Mouse (Mus musculus) liver, postnatal 0 days (tissue): Measurements from ENCODE around the gene Madd. TPM values are rescaled to one million over a fixed set of nuclear protein-coding genes. Genes with fewer than 3 reads are reported as not detected.
A peak's percentile ranks its signal among the peaks of the same experiment; 100 is the strongest.
"Not testable (repeated sequence)": the region's sequence is repeated elsewhere in the genome, so short reads cannot be mapped to it uniquely, and the experiment has no call there.

Source experiments
- ATAC-seq: fragments of 200-750 bp; cut with Nextera tagmentation; 2 replicates; pipeline ENCODE4 v1.8.0; 2017; ENCODE audit warnings: mild to moderate bottlenecking, moderate library complexity
- DNase-seq: peaks from one replicate; pipeline ENCODE4 v3.0.0-alpha.2; 2016
- H3K27ac ChIP-seq: fragments of 300-500 bp; sonication (generic); 2 replicates; pipeline ENCODE4 v1.5.1; 2014; ENCODE audit warnings: antibody characterized with exemption, moderate library complexity, mild to moderate bottlenecking, low read depth
- H3K27me3 ChIP-seq: fragments of 300-500 bp; sonication (generic); 2 replicates; pipeline ENCODE4 v1.6.1; 2014; ENCODE audit warnings: low read length, control low read depth, mixed read lengths; ENCODE audit not compliant: insufficient read depth
- H3K36me3 ChIP-seq: fragments of 300-500 bp; sonication (generic); replicated peaks from 2 replicates; pipeline ENCODE4 v1.6.1; 2014; ENCODE audit warnings: mild to moderate bottlenecking, control low read depth, low read length, moderate library complexity, mixed read lengths; ENCODE audit not compliant: insufficient read depth
- H3K4me1 ChIP-seq: fragments of 300-500 bp; sonication (generic); 2 replicates; pipeline ENCODE4 v1.6.1; 2014; ENCODE audit warnings: antibody characterized with exemption, mild to moderate bottlenecking, control low read depth; ENCODE audit not compliant: insufficient read depth
- H3K4me2 ChIP-seq: fragments of 300-500 bp; sonication (generic); 2 replicates; pipeline ENCODE4 v1.6.1; 2014; ENCODE audit warnings: low read depth, mild to moderate bottlenecking, low read length, moderate library complexity, mixed read lengths
- H3K4me3 ChIP-seq: fragments of 300-500 bp; sonication (generic); 2 replicates; pipeline ENCODE4 v1.5.1; 2014; ENCODE audit warnings: low read depth, low read length
- H3K9ac ChIP-seq: fragments of 300-500 bp; sonication (generic); replicated peaks from 2 replicates; pipeline ENCODE4 v1.6.1; 2014; ENCODE audit warnings: mild to moderate bottlenecking, moderate library complexity
- H3K9me3 ChIP-seq: fragments of 300-500 bp; sonication (generic); 2 replicates; pipeline ENCODE4 v1.6.1; 2016; ENCODE audit warnings: mild to moderate bottlenecking, control low read depth, low read length, mixed read lengths
- CTCF ChIP-seq: sonication (generic); IDR thresholded peaks from 2 replicates; pipeline ENCODE4 v1.5.1; 2016; ENCODE audit warnings: antibody characterized with exemption, low read depth
- EP300 ChIP-seq: IDR thresholded peaks from 2 replicates; pipeline ENCODE4 v1.6.1; 2016; ENCODE audit warnings: antibody characterized with exemption, low read depth, mild to moderate bottlenecking
- WGBS: fragments of 180-500 bp; shearing (Covaris S2); extraction: QIAGEN DNeasy Blood & Tissue Kit; methylation state at CpG from one replicate; pipeline ENCODE4 v1.1.7; 2014; ENCODE audit not compliant: insufficient replicate concordance; 5-methylcytosine and 5-hydroxymethylcytosine counted together
- polyA plus RNA-seq: library from polyadenylated mRNA; unstranded; fragments of >200 nt; fragmentation: Nextera tagmentation; extraction: Ambion mirVana; gene quantifications from 2 replicates; pipeline ENCODE4 v1.2.1, GENCODE M21; 2015

Madd gene
- polyA plus RNA-seq, 1 experiment from 2014 or later: 3.6 TPM

DNA sequence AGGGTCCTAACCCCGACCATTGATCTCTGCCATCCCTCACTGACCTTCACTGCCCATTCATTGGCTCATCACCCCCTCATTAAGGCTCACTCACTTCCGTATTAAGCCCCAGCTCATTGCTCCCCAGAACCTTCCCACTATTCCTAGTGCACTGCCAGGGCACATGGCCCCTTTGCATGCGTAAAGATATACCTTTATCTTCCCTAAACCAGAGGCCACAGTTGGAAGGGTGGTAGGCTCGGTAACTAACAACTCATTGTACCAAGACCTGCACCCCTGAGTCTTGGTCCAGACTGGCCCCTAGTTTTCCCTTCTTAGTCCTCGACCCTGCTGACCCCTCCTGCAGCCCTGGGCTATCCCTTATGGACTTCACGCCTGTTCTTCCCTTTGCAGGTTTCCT is 69.8 kb downstream of the Madd start:
- no peak overlapping the region for H3K4me3 ChIP-seq
- H3K9ac ChIP-seq: no peak overlapping the region
- H3K4me2 ChIP-seq: no peak overlapping the region
- ATAC-seq (no peak), DNase-seq (no peak)
- TF ChIP-seq CTCF: no peak
- no peak for TF ChIP-seq EP300
- H3K27me3 ChIP-seq: no peaks in the 10 kb centered on the region
- 0 out of 2 replicates have a peak, but pooled peaks cover 2% of the 10 kb centered on the region for H3K36me3 ChIP-seq
- no peak overlapping the region for H3K27ac ChIP-seq
- peaks cover 14% of the 10 kb centered on the region for H3K4me1 ChIP-seq
- no peaks in the 10 kb centered on the region for H3K9me3 ChIP-seq
- 60% methylated on average over 6 of the region's 6 CpGs for WGBS

DNA sequence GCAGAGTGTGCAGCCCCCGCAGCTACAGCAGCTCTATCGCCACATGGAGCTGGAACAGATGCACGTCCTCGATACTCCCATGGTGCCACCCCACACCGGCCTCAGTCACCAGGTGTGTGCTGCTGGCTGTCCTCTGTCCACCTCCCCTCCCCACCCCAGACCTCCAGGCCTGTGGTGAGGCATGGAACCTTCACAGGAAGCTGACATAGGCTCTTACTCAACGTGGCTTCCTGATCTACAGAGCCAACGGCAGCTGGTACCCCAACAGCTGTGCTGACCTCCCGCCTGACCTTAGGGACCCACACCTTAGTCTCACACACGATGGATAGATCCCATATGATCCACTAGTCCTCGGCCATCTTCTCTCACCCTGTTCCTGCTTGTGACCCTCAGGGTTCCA is 70.3 kb downstream of the Madd start:
- H3K9me3 ChIP-seq: no peaks in the 10 kb centered on the region
- H3K36me3 ChIP-seq: 0 out of 2 replicates have a peak, but pooled peaks cover 2% of the 10 kb centered on the region
- H3K4me3 ChIP-seq: no peak overlapping the region
- peaks cover 16% of the 10 kb centered on the region for H3K4me1 ChIP-seq
- H3K27ac ChIP-seq: no peak overlapping the region
- DNase-seq (no peak), ATAC-seq (no peak)
- WGBS: 58% methylated on average over 10 of the region's 10 CpGs
- no peak for TF ChIP-seq EP300
- TF ChIP-seq CTCF: no peak
- H3K27me3 ChIP-seq: no peaks in the 10 kb centered on the region
- no peak overlapping the region for H3K9ac ChIP-seq
- no peak overlapping the region for H3K4me2 ChIP-seq

DNA sequence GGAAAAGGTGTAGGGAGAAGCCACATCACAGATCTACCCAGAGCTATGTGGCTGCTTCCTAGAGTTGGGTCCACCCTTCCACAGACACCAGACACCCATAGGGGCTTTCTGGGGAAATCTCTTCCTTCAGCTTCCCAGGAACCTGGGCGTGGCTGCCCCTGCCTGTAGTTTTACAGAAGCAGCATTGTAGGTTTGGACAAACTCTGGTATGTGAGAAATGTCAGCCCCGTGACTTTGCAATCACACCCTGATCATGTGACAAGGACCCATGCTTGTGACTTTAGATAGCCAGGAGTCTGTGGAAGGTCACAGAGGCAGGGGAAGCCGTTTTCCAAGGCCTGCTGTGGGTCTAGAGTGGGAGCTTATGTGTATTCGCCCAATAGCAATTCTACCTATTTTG is 71.1 kb downstream of the Madd start:
- Histone ChIP-seq H3K4me3 (no peak overlapping the region), H3K4me1 (peaks cover 24% of the 10 kb centered on the region), H3K9me3 (no peaks in the 10 kb centered on the region), H3K36me3 (0 out of 2 replicates have a peak, but pooled peaks cover 2% of the 10 kb centered on the region), H3K27ac (no peak overlapping the region), H3K27me3 (no peaks in the 10 kb centered on the region), H3K9ac (no peak overlapping the region), H3K4me2 (no peak overlapping the region)
- ATAC-seq (no peak), DNase-seq (no peak)
- 56% methylated on average over 4 of the region's 4 CpGs for WGBS
- TF ChIP-seq EP300: no peak
- no peak for TF ChIP-seq CTCF

DNA sequence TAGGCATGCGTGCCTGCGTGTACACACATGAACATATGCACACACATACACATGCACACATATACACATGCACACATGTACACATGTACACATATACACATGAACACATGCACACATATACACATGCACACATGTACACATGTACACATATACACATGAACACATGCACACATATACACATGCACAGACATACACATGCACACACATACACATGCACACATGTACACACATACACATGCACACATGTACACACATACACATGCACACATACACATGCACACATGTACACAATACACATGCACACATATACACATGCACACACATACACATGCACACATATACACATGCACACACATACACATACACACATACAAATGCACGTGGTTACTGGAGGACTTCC is 71.8 kb downstream of the Madd start:
- not testable (repeated sequence) for H3K27me3 ChIP-seq, H3K9me3 ChIP-seq, ATAC-seq, DNase-seq, H3K4me3 ChIP-seq, H3K27ac ChIP-seq, H3K36me3 ChIP-seq, H3K4me2 ChIP-seq, H3K9ac ChIP-seq
- peaks cover 24% of the 10 kb centered on the region for H3K4me1 ChIP-seq
- 84% methylated on average over 3 of the region's 3 CpGs for WGBS

DNA sequence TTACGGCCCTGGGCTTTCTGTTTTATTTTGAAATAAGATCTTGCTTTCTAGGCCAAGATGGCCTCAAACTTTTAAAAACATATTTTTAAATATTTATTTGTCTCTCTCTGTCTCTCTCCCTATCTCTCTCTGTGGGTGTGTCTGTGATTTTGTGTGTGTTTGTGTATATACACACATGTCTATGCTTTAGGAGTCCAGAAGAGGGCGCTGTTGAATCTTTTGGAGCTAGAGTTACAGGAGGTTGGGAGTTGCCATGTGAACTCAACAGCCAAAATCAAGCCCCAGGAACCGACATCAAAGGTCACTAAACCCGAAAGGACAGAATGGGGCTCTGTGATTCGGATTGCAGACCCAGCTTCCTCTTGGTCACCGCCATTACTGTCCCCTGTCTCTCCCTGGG is 73.2 kb downstream of the Madd start:
- Histone ChIP-seq H3K27ac (peak overlapping the region; percentile 55; the same call in 1 of the 2 replicates), H3K4me3 (no peak overlapping the region), H3K9ac (no peak overlapping the region), H3K9me3 (no peaks in the 10 kb centered on the region), H3K36me3 (peaks cover 3% of the 10 kb centered on the region; the same call in 1 of the 2 replicates), H3K4me1 (peaks cover 23% of the 10 kb centered on the region), H3K27me3 (no peaks in the 10 kb centered on the region), H3K4me2 (no peak overlapping the region)
- WGBS: 84% methylated on average over 6 of the region's 6 CpGs
- ATAC-seq: no peak
- no peak for DNase-seq
- TF ChIP-seq EP300 (no peak), CTCF (peak; percentile 40; the same call in 1 of the 2 replicates)

DNA sequence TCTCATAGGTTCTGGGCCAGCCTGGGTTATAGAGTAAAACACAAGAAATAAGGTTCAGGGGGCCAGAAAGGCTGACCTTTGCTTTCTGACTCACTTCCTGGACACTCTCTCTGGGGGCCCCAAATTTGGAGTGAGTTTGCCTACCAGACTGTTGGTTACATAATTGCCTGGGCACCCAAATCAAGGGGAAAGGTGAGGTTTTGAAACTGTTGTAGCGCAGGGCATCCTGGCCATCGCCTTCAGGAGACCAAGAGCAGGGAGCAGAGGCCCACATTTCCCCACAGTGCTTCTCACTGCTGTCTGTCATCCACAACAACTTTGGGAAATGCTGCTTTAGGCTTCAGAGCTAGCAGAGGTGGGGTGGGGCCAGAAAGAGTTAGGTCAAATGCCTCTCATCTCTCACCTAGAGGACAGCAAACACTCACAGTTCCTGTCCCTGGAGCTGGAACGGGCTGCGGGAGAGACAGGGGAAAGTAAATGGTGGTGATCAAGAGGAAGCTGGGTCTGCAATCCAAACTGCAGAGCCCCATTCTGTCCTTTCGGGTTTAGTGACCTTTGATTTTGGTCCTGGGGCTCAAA is 73.7 kb downstream of the Madd start:
- H3K4me3 ChIP-seq: no peak overlapping the region
- H3K36me3 ChIP-seq: peaks cover 4% of the 10 kb centered on the region; the same call in 1 of the 2 replicates
- WGBS: 71% methylated on average over 5 of the region's 5 CpGs
- H3K4me1 ChIP-seq: peaks cover 21% of the 10 kb centered on the region
- TF ChIP-seq EP300 (no peak), CTCF (no peak)
- DNase-seq (no peak), ATAC-seq (peak; percentile 68)
- H3K4me2 ChIP-seq: no peak overlapping the region
- H3K27me3 ChIP-seq: no peaks in the 10 kb centered on the region
- H3K9ac ChIP-seq: no peak overlapping the region
- H3K9me3 ChIP-seq: no peaks in the 10 kb centered on the region
- H3K27ac ChIP-seq: peak overlapping the region; percentile 55; the same call in 1 of the 2 replicates
